Mouse (Mus musculus): ENCODE data around the gene Luc7l2.

DNA sequence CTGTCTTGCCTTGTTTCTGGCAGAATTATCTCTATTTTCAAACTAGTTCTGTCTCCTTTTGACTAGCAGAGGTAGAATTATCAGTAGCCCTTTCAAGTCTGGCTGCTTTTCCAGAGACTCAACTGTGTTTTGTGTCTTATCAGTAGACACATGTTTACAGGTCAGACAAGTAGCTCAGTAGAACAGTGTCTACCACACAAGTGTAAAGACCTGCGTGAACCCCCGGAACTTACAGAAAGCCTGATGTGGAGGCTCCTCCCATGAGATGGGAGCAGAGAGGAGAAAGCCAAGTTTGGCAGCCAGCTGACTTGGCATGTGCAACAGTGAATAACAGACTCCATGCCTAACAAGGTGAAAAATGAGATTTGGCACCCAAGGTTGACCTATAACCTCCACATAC, 72.3 kb downstream of the Luc7l2 start:
- TF ChIP-seq CTCF (IDR thresholded peaks at IDR 0.05; ENCODE audit: insufficient read depth, low read depth, low read length) (no peak), POLR2A (IDR thresholded peaks at IDR 0.05; ENCODE audit: insufficient read depth, low read depth, low read length) (no peak)
